Mouse (Mus musculus): ENCODE measurements at regions not wholly inside any gene's neighbourhood (a gene's known extent, or its start where the extent isn't known, plus 50 kb on each side); places are given as distances from the start of the nearest gene placed in this dataset.

DNA sequence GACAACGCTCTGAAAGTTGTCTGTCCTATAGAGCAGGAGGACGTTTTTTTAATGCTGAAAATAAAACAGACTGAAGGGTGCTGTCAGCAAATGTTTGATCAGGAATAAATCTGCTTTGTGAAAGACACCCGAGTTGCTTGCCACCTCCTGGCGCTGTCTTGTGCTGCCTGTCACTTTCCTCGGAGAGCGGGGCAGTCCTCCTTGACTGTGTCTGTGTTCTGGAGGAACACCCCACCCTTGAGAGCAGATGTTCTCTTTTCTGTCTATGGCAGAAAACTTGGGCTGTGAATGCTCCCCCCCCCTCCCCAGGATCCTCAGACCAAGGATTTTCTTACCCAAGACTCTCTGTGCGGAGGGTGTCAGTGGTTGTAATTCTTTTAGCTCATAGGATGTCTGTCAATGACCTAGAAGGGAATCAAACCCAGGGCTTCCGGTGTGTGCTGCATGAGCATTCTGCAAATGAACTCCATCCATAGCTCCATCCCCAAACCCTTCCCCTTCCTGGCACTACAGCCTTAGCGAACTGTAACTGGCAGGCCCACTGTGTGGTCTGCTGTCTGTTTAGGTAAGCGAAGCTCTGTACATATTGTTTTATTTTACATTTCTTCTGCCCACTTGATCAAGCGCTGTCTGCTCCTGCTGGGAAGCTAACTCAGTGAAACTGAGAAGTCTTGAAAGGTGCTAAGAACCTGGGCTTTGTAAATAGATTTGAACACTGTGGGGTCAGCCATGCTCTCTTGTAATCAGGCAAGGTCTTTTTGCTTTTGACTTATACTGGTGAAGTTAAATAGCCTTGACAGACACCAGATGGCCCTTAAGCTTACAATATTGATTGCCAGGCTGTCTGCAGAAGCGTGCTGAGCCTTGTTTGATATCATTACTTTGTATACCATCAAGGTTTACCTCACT, 53.0 kb upstream of the Bach1 start:
- Histone ChIP-seq H3K4me3 (ENCODE audit: low read depth, low read length) (no peak overlapping the region), H3K27me3 (ENCODE audit: insufficient read depth, low read length) (no peaks in the 10 kb centered on the region), H3K36me3 (ENCODE audit: insufficient read depth) (no peaks in the 10 kb centered on the region), H3K9me3 (ENCODE audit: low read length) (no peaks in the 10 kb centered on the region), H3K27ac (ENCODE audit: low read depth, low read length) (0 out of 2 replicates have a peak overlapping the region, but pooled peaks have one; percentile 41), H3K4me1 (ENCODE audit: insufficient read depth) (peaks cover 7% of the 10 kb centered on the region; the same call in 1 of the 2 replicates), H3K4me2 (ENCODE audit: low read depth) (no peak overlapping the region), H3K9ac (no peak overlapping the region)
- 47% methylated on average over 12 of the region's 12 CpGs for WGBS
- no peak for TF ChIP-seq CTCF (IDR thresholded peaks at IDR 0.05; ENCODE audit: low read depth)
- DNase-seq (peak; percentile 59), ATAC-seq (peak; percentile 88)

DNA sequence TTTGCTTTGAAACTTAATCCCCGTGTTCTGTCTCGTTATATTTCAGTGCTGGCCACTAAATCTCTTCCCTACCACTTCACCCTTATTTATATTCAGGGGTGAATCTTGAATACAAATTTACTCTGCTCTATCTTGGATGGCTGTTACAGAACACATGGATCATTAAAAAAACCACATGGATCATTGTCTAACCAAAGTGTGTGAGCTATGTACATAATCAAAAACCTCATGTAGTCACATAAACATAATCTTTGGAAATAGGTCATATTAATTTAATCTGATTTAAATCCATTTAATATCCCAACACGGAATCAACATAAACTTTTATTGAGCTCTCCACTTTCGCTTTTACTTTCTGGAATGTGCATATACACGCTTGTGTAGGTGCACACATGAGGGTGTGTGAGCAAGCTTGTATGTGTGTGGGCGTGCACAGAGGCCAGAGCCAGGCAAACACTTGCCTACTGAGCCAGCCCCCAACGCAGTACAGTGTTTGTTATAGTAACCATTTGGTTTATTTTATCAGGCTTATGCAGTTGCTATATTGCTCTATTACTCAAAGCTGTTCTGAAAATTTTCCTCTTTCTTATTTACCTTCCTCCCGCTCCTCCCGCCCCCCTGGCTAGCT, 52.2 kb upstream of the Bach1 start:
- H3K27ac ChIP-seq (ENCODE audit: low read depth, low read length): no peak overlapping the region
- ATAC-seq: no peak
- WGBS: 68% methylated on average over 9 of the region's 9 CpGs

More for the DNA sequence above, 52.2 kb upstream of the Bach1 start:
- TF ChIP-seq CTCF (IDR thresholded peaks at IDR 0.05; ENCODE audit: low read depth): no peak
- no peaks in the 10 kb centered on the region for H3K27me3 ChIP-seq (ENCODE audit: insufficient read depth, low read length)
- H3K36me3 ChIP-seq (ENCODE audit: insufficient read depth): no peaks in the 10 kb centered on the region
- H3K4me3 ChIP-seq (ENCODE audit: low read depth, low read length): no peak overlapping the region
- no peak for DNase-seq
- peaks cover 7% of the 10 kb centered on the region; the same call in 1 of the 2 replicates for H3K4me1 ChIP-seq (ENCODE audit: insufficient read depth)
- H3K4me2 ChIP-seq (ENCODE audit: low read depth): no peak overlapping the region
- no peaks in the 10 kb centered on the region for H3K9me3 ChIP-seq (ENCODE audit: low read length)
- H3K9ac ChIP-seq: no peak overlapping the region

Data from forebrain, postnatal 0 days (tissue).